Mouse (Mus musculus): Measurements from ENCODE around the gene Rab36. TPM values are rescaled to one million over a fixed set of nuclear protein-coding genes. Genes with fewer than 3 reads are reported as not detected.
A peak's percentile ranks its signal among the peaks of the same experiment; 100 is the strongest.

Rab36 gene
- polyA plus RNA-seq, 1 experiment from 2014 or later = 11.1 TPM

DNA sequence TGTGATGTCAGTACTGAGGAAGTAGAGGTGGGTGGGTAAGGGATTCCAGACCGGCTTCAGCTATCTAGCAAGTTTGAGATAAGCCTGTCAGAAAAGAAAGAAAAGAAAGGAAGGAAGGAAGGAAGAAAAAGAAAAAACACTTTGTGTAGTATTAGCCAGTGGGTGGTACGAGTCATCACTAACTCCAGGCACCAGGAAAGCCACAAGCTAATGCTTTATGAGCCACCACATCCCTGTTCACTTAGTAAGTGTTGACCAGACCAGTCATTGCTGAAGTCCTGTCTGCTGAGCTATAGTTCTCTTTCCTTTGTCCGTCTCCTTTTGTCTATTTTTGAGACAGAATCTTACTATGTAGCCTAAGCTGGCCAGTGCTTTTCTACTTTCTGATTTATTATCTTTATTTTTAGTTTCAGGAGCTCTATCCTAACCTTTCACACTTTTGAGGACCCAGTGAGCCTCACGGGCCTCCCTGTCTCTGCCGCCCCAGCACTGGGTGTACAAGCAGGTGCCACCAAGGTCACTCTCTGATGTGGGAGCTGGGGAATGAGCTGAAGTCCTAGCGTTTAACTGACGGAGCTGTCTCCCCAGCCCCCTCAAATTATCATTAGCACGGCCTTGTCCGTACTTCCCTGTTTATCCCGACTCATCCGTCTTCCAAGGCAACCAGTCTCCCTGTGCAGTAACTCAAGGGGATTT lies 33.6 kb downstream of the Rab36 start:
- WGBS = 84% methylated on average over 11 of the region's 11 CpGs
- DNase-seq (ENCODE audit: low spot score) = no peak
- H3K9ac ChIP-seq (ENCODE audit: low read length) = no peak overlapping the region
- H3K9me3 ChIP-seq (replicated peaks; ENCODE audit: control insufficient read depth, low read length) = no peaks in the 10 kb centered on the region
- no peaks in the 10 kb centered on the region for H3K36me3 ChIP-seq (ENCODE audit: control insufficient read depth, insufficient read depth, low read length)
- H3K4me3 ChIP-seq (ENCODE audit: low read depth, low read length) = no peak overlapping the region
- no peaks in the 10 kb centered on the region for H3K27me3 ChIP-seq (replicated peaks; ENCODE audit: control insufficient read depth, insufficient read depth, low read length)
- H3K4me2 ChIP-seq (ENCODE audit: low read length) = no peak overlapping the region
- peaks cover 8% of the 10 kb centered on the region for H3K4me1 ChIP-seq (ENCODE audit: control insufficient read depth, insufficient read depth, low read length)
- no peak for ATAC-seq
- no peak overlapping the region for H3K27ac ChIP-seq (ENCODE audit: low read depth, low read length)

DNA sequence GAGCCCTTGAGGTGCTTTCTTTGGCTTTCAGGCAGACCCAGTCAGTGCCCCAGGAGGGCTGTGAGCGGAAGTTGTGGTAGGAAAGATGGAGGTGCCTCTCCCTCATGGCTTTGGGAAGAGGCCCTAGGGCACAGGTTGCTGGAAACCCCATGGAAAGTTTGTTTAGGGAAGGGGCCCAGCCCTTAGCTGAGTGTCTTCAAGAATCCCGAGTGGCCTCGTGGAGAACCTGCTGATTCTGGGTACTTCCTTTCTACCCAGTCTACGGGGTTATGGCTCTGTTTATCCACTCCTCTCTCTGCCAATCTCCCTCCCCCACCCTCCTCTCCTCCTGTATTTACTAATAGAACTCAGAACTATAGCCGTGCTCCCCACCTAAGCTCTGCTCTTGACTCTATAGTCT lies 38.8 kb downstream of the Rab36 start:
- ATAC-seq (no peak), DNase-seq (ENCODE audit: low spot score) (no peak)
- Histone ChIP-seq H3K9me3 (replicated peaks; ENCODE audit: control insufficient read depth, low read length) (no peaks in the 10 kb centered on the region), H3K4me3 (ENCODE audit: low read depth, low read length) (no peak overlapping the region), H3K36me3 (ENCODE audit: control insufficient read depth, insufficient read depth, low read length) (0 out of 2 replicates have a peak, but pooled peaks cover 3% of the 10 kb centered on the region), H3K27ac (ENCODE audit: low read depth, low read length) (no peak overlapping the region), H3K27me3 (replicated peaks; ENCODE audit: control insufficient read depth, insufficient read depth, low read length) (no peaks in the 10 kb centered on the region), H3K4me1 (ENCODE audit: control insufficient read depth, insufficient read depth, low read length) (no peaks in the 10 kb centered on the region), H3K9ac (ENCODE audit: low read length) (no peak overlapping the region), H3K4me2 (ENCODE audit: low read length) (no peak overlapping the region)
- 90% methylated on average over 5 of the region's 5 CpGs for WGBS

DNA sequence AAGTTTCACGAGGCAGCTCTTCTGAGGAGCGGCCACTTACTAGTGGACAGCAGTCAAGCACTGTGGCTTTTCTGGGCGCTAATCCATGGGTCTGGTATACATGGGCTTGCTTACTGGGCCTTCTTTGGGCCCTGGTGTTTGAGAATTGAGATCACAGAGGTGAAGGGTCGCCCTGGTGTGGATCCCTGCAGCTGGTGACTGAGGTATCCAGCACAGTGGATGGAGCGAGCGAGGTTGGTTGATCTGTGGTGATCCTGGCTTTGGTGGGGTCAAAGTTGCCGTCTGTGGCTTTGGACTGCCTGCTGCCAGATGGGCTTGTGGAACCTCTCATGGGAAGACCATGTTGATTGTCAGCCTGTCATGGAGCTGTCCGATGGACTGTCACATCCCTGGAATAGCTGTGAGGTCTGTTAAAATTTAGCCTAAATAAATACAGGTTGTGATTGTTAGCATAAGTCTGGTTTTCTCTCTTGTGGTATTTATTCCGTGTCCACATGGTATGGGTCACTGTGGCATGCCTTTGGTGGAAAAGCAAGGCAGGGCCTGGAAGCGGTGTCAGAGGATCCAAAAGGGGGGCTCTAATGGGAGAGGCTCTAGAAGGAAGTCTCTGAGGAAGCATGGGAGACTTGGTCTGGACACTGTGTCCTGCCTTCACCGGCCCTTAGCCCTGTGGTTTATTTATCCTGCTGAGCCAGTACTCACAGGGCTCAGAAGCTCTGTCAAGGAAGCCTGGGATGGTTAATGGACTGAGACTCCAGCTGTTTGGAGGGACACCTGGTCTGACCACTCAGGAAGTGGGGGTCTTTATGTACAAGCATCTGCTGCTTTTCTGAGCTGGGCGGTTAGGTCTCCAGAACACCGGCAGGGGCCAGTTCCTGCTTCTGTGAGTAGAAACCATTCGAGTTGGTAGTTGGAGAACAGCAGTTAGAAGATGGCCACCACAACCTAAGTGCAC lies 41.6 kb downstream of the Rab36 start:
- WGBS = 90% methylated on average over 14 of the region's 14 CpGs
- H3K9me3 ChIP-seq (replicated peaks; ENCODE audit: control insufficient read depth, low read length) = no peaks in the 10 kb centered on the region
- ATAC-seq (no peak), DNase-seq (ENCODE audit: low spot score) (no peak)
- H3K9ac ChIP-seq (ENCODE audit: low read length) = no peak overlapping the region
- H3K27me3 ChIP-seq (replicated peaks; ENCODE audit: control insufficient read depth, insufficient read depth, low read length) = no peaks in the 10 kb centered on the region
- no peak overlapping the region for H3K4me2 ChIP-seq (ENCODE audit: low read length)
- no peak overlapping the region for H3K4me3 ChIP-seq (ENCODE audit: low read depth, low read length)
- no peaks in the 10 kb centered on the region for H3K4me1 ChIP-seq (ENCODE audit: control insufficient read depth, insufficient read depth, low read length)
- no peak overlapping the region for H3K27ac ChIP-seq (ENCODE audit: low read depth, low read length)
- 0 out of 2 replicates have a peak, but pooled peaks cover 3% of the 10 kb centered on the region for H3K36me3 ChIP-seq (ENCODE audit: control insufficient read depth, insufficient read depth, low read length)

DNA sequence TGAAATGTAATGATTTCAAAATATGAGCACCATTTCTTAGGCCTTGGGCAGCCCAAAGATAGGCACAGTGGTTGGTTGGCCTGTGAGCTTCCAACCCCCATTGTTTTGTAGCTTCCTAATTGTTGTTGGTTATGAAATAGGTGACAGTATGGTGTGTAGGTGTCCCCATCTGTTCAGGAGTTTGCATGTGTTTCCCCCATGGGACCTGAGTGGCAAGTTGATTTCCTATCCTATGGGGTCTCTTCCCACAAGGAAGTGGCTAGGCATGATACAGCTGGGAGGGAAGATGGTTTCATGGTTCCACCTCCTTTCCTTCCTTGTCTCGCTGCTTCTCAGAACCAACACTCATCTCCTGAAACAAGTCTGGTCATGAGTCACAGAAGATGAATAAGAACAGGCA lies 48.5 kb downstream of the Rab36 start:
- Histone ChIP-seq H3K27ac (ENCODE audit: low read depth, low read length) (no peak overlapping the region), H3K4me1 (ENCODE audit: control insufficient read depth, insufficient read depth, low read length) (no peaks in the 10 kb centered on the region), H3K36me3 (ENCODE audit: control insufficient read depth, insufficient read depth, low read length) (peaks cover 2% of the 10 kb centered on the region; the same call in 1 of the 2 replicates), H3K9ac (ENCODE audit: low read length) (no peak overlapping the region), H3K4me2 (ENCODE audit: low read length) (no peak overlapping the region), H3K9me3 (replicated peaks; ENCODE audit: control insufficient read depth, low read length) (no peaks in the 10 kb centered on the region), H3K4me3 (ENCODE audit: low read depth, low read length) (no peak overlapping the region), H3K27me3 (replicated peaks; ENCODE audit: control insufficient read depth, insufficient read depth, low read length) (no peaks in the 10 kb centered on the region)
- ATAC-seq = no peak
- 92% methylated on average over 1 of the region's 1 CpGs for WGBS
- no peak for DNase-seq (ENCODE audit: low spot score)

DNA sequence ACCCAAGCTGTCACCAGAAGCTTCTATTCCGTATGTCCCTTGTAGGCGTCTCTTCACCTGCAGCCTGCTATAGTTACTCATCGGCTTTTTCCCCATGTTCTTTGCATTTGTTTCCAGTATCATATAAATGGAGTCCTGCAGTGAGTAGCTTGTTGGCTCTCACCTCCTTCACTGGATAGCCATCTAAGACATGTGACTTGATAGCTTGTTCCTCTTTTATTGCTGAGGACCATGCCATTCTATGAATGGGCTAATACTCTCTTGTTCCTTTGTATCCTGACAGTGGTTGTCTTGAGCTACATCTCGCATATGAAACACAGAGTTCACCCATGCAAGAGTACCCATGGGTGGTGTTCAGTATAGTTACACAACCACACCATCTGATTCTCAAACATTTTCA lies 51.6 kb downstream of the Rab36 start:
- Histone ChIP-seq H3K4me2 (ENCODE audit: low read length) (no peak overlapping the region), H3K4me1 (ENCODE audit: control insufficient read depth, insufficient read depth, low read length) (peaks cover 5% of the 10 kb centered on the region), H3K27me3 (replicated peaks; ENCODE audit: control insufficient read depth, insufficient read depth, low read length) (no peaks in the 10 kb centered on the region), H3K9ac (ENCODE audit: low read length) (no peak overlapping the region), H3K4me3 (ENCODE audit: low read depth, low read length) (no peak overlapping the region), H3K36me3 (ENCODE audit: control insufficient read depth, insufficient read depth, low read length) (peaks cover 2% of the 10 kb centered on the region; the same call in 1 of the 2 replicates), H3K9me3 (replicated peaks; ENCODE audit: control insufficient read depth, low read length) (no peaks in the 10 kb centered on the region), H3K27ac (ENCODE audit: low read depth, low read length) (no peak overlapping the region)
- DNase-seq (ENCODE audit: low spot score) (no peak), ATAC-seq (no peak)
- WGBS = 94% methylated on average over 4 of the region's 4 CpGs

DNA sequence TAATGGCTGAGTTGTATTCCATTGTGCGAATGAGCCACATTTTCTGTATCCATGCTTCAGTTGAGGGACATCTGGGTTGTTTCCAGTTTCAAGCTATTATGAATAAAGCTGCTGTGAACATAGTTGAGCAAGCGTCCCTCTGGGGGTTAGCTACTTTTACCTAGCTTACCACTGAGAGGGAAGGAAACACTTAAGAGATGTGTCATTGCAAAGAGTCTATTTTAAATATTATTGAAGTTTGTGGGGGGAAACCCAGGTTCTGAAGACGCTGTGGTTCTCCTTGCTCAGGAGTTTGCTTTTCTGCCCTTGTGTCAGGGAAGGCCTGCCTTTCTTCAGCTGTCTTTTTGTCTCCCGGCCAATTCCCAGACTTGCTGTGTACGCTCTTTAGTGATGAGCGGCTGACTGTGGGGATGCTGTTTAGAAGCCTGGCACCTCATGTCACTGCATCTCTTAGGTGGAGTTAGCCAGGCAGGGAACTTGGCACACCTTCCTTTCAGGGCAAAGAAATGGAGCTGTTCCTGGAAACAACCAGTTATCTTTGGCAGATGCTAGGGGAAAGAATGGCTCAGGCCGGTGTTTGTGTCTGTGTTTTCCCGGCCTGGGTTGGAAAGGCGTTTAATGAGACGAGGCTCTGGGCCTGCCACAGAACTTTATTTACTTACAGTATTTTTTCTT lies 54.8 kb downstream of the Rab36 start:
- Histone ChIP-seq H3K4me3 (ENCODE audit: low read depth, low read length) (no peak overlapping the region), H3K36me3 (ENCODE audit: control insufficient read depth, insufficient read depth, low read length) (peaks cover 2% of the 10 kb centered on the region; the same call in 1 of the 2 replicates), H3K27me3 (replicated peaks; ENCODE audit: control insufficient read depth, insufficient read depth, low read length) (no peaks in the 10 kb centered on the region), H3K9me3 (replicated peaks; ENCODE audit: control insufficient read depth, low read length) (no peaks in the 10 kb centered on the region), H3K9ac (ENCODE audit: low read length) (no peak overlapping the region), H3K4me2 (ENCODE audit: low read length) (no peak overlapping the region), H3K27ac (ENCODE audit: low read depth, low read length) (peak overlapping the region; percentile 33; the same call in 1 of the 2 replicates), H3K4me1 (ENCODE audit: control insufficient read depth, insufficient read depth, low read length) (peaks cover 8% of the 10 kb centered on the region)
- ATAC-seq = peak; percentile 41; the same call in 1 of the 2 replicates
- WGBS = 63% methylated on average over 10 of the region's 10 CpGs
- peak; percentile 68 for DNase-seq (ENCODE audit: low spot score)

DNA sequence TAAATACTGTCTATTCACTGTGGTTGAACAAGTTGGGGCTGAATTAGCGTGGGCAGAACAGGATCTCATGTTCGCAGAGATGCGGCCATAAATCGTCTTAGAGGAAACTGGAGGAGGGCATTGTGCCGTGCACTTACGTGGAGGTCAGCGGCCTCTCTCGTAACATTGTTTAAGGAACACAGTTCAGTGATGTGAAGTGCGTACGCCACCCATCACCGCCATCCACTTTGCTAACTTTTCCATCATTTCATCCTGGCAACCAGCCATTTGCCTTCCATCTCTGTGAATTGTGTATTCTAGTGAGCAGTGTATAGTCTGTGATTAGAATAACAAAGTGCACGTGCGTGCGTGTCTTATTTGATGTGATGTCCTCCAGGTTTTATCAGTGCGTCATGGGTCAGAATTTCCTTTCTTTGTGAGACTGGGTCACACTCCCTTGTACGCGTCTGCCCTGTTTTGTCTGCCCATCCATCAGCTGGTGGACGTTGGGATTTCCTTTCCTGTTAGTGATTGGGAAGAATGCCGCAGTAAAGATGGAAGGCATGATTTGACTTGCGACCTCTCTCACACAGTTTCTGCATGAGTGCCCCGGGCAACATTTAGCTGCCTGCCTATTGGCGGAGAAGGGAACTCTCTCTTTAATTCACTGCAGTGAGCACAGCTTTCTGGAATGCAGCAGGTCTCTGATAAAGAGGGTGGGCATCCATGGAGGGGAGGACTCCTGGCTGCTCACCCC lies 56.6 kb downstream of the Rab36 start:
- DNase-seq (ENCODE audit: low spot score) (peak; percentile 36), ATAC-seq (peak; percentile 35)
- H3K9me3 ChIP-seq (replicated peaks; ENCODE audit: control insufficient read depth, low read length) = no peaks in the 10 kb centered on the region

DNA sequence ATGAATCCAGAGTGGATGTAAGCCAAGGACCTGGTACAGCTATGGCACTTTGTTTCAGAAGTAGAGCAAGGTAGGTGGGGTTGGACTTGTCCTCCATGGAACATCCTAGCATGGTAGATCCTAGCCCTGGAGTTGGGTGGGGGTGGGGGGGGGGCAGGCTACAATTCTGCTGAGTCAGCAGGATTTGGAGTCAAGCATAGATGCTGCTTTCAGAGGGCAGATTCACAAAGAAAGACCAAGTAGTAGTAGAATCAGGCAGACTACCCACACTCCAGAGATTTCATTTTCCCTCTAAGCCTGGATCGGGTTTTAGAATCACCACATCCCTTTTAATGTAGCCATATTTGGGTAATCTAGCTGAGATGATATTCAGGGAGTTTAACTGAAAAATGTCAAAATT lies 57.5 kb downstream of the Rab36 start:
- H3K4me1 ChIP-seq (ENCODE audit: control insufficient read depth, insufficient read depth, low read length) = peaks cover 19% of the 10 kb centered on the region
- H3K9ac ChIP-seq (ENCODE audit: low read length) = no peak overlapping the region
- no peak overlapping the region for H3K4me3 ChIP-seq (ENCODE audit: low read depth, low read length)
- H3K9me3 ChIP-seq (replicated peaks; ENCODE audit: control insufficient read depth, low read length) = no peaks in the 10 kb centered on the region
- DNase-seq (ENCODE audit: low spot score) = no peak
- H3K27me3 ChIP-seq (replicated peaks; ENCODE audit: control insufficient read depth, insufficient read depth, low read length) = no peaks in the 10 kb centered on the region
- ATAC-seq = no peak
- no peaks in the 10 kb centered on the region for H3K36me3 ChIP-seq (ENCODE audit: control insufficient read depth, insufficient read depth, low read length)
- no peak overlapping the region for H3K27ac ChIP-seq (ENCODE audit: low read depth, low read length)
- H3K4me2 ChIP-seq (ENCODE audit: low read length) = no peak overlapping the region
- WGBS = 93% methylated on average over 1 of the region's 1 CpGs

More for the DNA sequence above, 56.6 kb downstream of the Rab36 start:
- Histone ChIP-seq H3K27me3 (replicated peaks; ENCODE audit: control insufficient read depth, insufficient read depth, low read length) (no peaks in the 10 kb centered on the region), H3K27ac (ENCODE audit: low read depth, low read length) (no peak overlapping the region), H3K4me1 (ENCODE audit: control insufficient read depth, insufficient read depth, low read length) (peaks cover 15% of the 10 kb centered on the region), H3K36me3 (ENCODE audit: control insufficient read depth, insufficient read depth, low read length) (no peaks in the 10 kb centered on the region), H3K9ac (ENCODE audit: low read length) (no peak overlapping the region), H3K4me2 (ENCODE audit: low read length) (no peak overlapping the region), H3K4me3 (ENCODE audit: low read depth, low read length) (no peak overlapping the region)
- 65% methylated on average over 22 of the region's 22 CpGs for WGBS

Data from forebrain, embryonic 14.5 days (tissue).